Mouse (Mus musculus) left cerebral cortex, adult 2 months (tissue): ENCODE results near the gene Lrrc34. TPM values are rescaled to one million over a fixed set of nuclear protein-coding genes. Genes with fewer than 3 reads are reported as not detected.

Source experiments
- DNase-seq, 2 experiments: peaks; one replicate each; pipeline ENCODE4 v3.0.0; 2021 to 2022; ENCODE audit warnings: low spot score in 2 of 2, mixed read lengths in 1 of 2; ENCODE audit errors: extremely low spot score in 1 of 2
- H3K27ac ChIP-seq: fragments of 200-600 bp; 2 replicates; pipeline ENCODE4 v1.8.1; 2022
- H3K4me3 ChIP-seq: fragments of 200-600 bp; 2 replicates; pipeline ENCODE4 v1.8.1; 2022
- CTCF ChIP-seq: fragments of 200-600 bp; IDR thresholded peaks from 2 replicates; pipeline ENCODE4 v1.8.1; 2022; ENCODE audit warnings: antibody characterized with exemption, mild to moderate bottlenecking, moderate library complexity
- intact Hi-C: fragments of 180-260 bp; cut with DNase I; formaldehyde crosslinking; loops from one replicate; pipeline ENCODE4 v1.15.1; 2025
- total RNA-seq, 2 experiments: library from RNA; stranded (reverse); gene quantifications; 2 replicates each; pipeline ENCODE4 v1.2.3; 2021

Lrrc34 gene
- total RNA-seq, 2 experiments from 2014 or later: not detected

- intact Hi-C loops: no loop called here
- no peak for DNase-seq
- no peak; the same call in 1 of the 2 replicates for TF ChIP-seq CTCF
Measured at GRCm38 (mm10) chr3:30635629-30636028, 12.0 kb downstream of the Lrrc34 start.

GRCm38 (mm10) chr3:30633681-30634080 is 14.0 kb downstream of the Lrrc34 start:
- Histone ChIP-seq H3K4me3 (no peak overlapping the region), H3K27ac (no peak overlapping the region)
- DNase-seq: no peak
- TF ChIP-seq CTCF: no peak; the same call in 1 of the 2 replicates
- intact Hi-C loops: no loop called here

More at GRCm38 (mm10) chr3:30635629-30636028, 12.0 kb downstream of the Lrrc34 start:
- no peak overlapping the region for H3K27ac ChIP-seq
- no peak overlapping the region for H3K4me3 ChIP-seq

GRCm38 (mm10) chr3:30620132-30620531 is 27.5 kb downstream of the Lrrc34 start:
- DNase-seq: no peak
- no peak overlapping the region for H3K4me3 ChIP-seq
- no peak overlapping the region for H3K27ac ChIP-seq
- intact Hi-C loops: no loop called here
- no peak for TF ChIP-seq CTCF

GRCm38 (mm10) chr3:30610930-30611329 is 36.7 kb downstream of the Lrrc34 start:
- DNase-seq: no peak
- Histone ChIP-seq H3K4me3 (no peak overlapping the region), H3K27ac (no peak overlapping the region)
- no peak for TF ChIP-seq CTCF
- intact Hi-C loops: loop anchor here (5.0 kb wide), 1 partner anchor 201 kb away; no protein-coding TSS in a partner anchor

- DNase-seq: no peak
- intact Hi-C loops: no loop called here
- TF ChIP-seq CTCF: no peak
- H3K27ac ChIP-seq: no peak overlapping the region
- H3K4me3 ChIP-seq: no peak overlapping the region
Measured at GRCm38 (mm10) chr3:30608999-30609398, 38.7 kb downstream of the Lrrc34 start.

- no peak for TF ChIP-seq CTCF
- Histone ChIP-seq H3K4me3 (peak overlapping the region; percentile 95), H3K27ac (no peak overlapping the region)
- DNase-seq: no peak
- intact Hi-C loops: loop anchor here (2.0 to 5.0 kb wide), 5 partner anchors 190 to 1796 kb away; partner anchors contain the start of genes Phc3, Rpl22l1 and Sec62
Measured at GRCm38 (mm10) chr3:30603256-30603655, 44.4 kb downstream of the Lrrc34 start.

GRCm38 (mm10) chr3:30602740-30603098 is 45.0 kb downstream of the Lrrc34 start:
- intact Hi-C loops: loop anchor here (2.0 to 5.0 kb wide), 5 partner anchors 190 to 1795 kb away; partner anchors contain the start of genes Phc3, Rpl22l1 and Sec62
- H3K27ac ChIP-seq: peak overlapping the region; percentile 96
- no peak for DNase-seq
- no peak for TF ChIP-seq CTCF
- H3K4me3 ChIP-seq: peak overlapping the region; percentile 95

- TF ChIP-seq CTCF: peak; percentile 58
- peak; percentile 94 to 95 for DNase-seq
- intact Hi-C loops: loop anchor here (2.0 to 5.0 kb wide), 5 partner anchors 191 to 1795 kb away; partner anchors contain the start of genes Phc3, Rpl22l1 and Sec62
- H3K27ac ChIP-seq: peak within 1 kb of the TSS; percentile 96
- H3K4me3 ChIP-seq: peak within 1 kb of the TSS; percentile 95
Measured at GRCm38 (mm10) chr3:30602065-30602739, 45.5 kb downstream of the Lrrc34 start, which contains the start of gene Mynn. Mynn (plus strand) TSS chr3:30602065.

- Histone ChIP-seq H3K4me3 (peak overlapping the region; percentile 95), H3K27ac (peak overlapping the region; percentile 96)
- DNase-seq: no peak
- intact Hi-C loops: loop anchor here (2.0 to 5.0 kb wide), 5 partner anchors 191 to 1794 kb away; partner anchors contain the start of genes Phc3, Rpl22l1 and Sec62
- no peak for TF ChIP-seq CTCF
Measured at GRCm38 (mm10) chr3:30601610-30602064, 46.0 kb downstream of the Lrrc34 start.

GRCm38 (mm10) chr3:30601175-30601574 is 46.5 kb downstream of the Lrrc34 start:
- Histone ChIP-seq H3K4me3 (peak overlapping the region; percentile 95), H3K27ac (peak overlapping the region; percentile 96)
- intact Hi-C loops: loop anchor here (5.0 kb wide), 3 partner anchors 366 to 1794 kb away; partner anchors contain the start of genes Phc3 and Rpl22l1
- TF ChIP-seq CTCF: no peak
- DNase-seq: peak; percentile 86 to 87

GRCm38 (mm10) chr3:30600717-30601116 is 47.0 kb downstream of the Lrrc34 start:
- Histone ChIP-seq H3K27ac (peak overlapping the region; percentile 96), H3K4me3 (peak overlapping the region; percentile 95)
- intact Hi-C loops: loop anchor here (5.0 kb wide), 3 partner anchors 367 to 1793 kb away; partner anchors contain the start of genes Phc3 and Rpl22l1
- DNase-seq: peak; percentile 26 to 44
- TF ChIP-seq CTCF: no peak
